Comparison of ENCODE assay signal across 8 mouse cellular contexts in the genomic region with DNA sequence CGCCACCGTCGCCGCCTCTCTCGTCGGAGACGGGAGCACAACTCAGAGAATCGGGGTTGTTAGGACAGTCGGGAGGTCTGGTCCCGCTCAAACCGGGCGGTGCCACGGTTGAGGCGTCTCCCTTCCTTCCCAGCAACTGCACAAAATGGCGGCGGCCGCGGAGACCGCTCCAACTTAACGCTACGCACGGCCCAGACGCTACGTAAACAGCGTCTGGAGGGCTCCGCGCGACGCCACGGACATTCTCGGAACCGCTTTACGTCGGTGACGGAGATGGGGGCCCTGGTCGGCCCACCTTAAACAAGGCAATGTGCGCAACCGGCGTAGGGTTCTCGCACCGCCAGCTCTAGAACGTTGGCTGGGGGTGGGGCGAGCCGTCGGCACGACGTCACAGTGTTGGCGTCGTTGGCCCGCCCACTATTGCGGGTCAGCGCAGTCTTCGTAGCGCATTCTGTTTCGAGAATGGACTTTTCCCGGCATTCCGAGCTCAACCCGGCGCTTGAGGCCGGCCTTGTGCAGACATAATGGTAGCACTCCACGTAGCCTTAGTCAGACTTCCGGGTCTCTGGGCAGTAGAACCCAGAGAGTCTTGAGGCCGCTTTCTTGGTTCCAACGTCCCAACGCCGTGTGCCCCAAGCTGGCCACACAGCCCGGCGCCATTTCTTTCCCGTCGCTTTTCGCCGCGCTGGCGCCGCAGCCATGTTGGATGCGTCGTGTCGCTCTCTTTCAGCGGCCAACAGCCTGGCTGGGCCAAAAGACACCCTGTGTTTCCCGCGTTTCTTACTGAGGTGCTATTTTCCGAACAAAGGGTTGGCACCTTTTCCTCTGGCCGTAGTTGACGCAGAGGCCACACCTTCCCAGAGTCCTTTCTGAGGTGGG. TPM values are rescaled to one million over a fixed set of nuclear protein-coding genes. Genes with fewer than 3 reads are reported as not detected.
A peak's percentile ranks its signal among the peaks of the same experiment; 100 is the strongest.
DNase-seq lines count a peak whose midpoint lies in the region; ATAC-seq lines count a peak whose summit lies in the region.

Gene Ddx17 (minus strand): TSS at position 332 of the 879 bp plus-strand sequence.

- ATAC-seq in common myeloid progenitor, adult 5-6 weeks (replicated peaks; ENCODE audit: low read depth, poor library complexity, severe bottlenecking), result peak; percentile 95

- DNase-seq in ZHBTc4 (ENCODE audit: low read depth, low spot score), result peak; percentile 98
- peak; percentile 97 for DNase-seq in gastrocnemius, adult 8-10 months (ENCODE audit: low spot score in 2 of 2)
- peak; percentile 96 for DNase-seq in hindlimb bud, embryonic 11.5 days (ENCODE audit: extremely low spot score, low read depth, low spot score)
- DNase-seq in left cerebral cortex, adult 8-10 months (ENCODE audit: low spot score in 2 of 2), result peak; percentile 96 to 99
- peak; percentile 98 to 99 for DNase-seq in right cerebral cortex, postnatal 10 days (ENCODE audit: low spot score in 2 of 2)
- DNase-seq in urinary bladder, postnatal 25 days (ENCODE audit: low spot score), result peak; percentile 99

- peak within 1 kb of the TSS; percentile 98 for H3K4me3 ChIP-seq in megakaryocyte, embryonic 14.5 days (replicated peaks)

- H3K4me1 ChIP-seq in megakaryocyte, embryonic 14.5 days, result peaks cover 23% of the 10 kb centered on the region

- H3K9me3 ChIP-seq in megakaryocyte, embryonic 14.5 days, result peaks cover 8% of the 10 kb centered on the region; the same call in 1 of the 2 replicates

- H3K27me3 ChIP-seq in megakaryocyte, embryonic 14.5 days (replicated peaks), result peaks cover 11% of the 10 kb centered on the region

- H3K36me3 ChIP-seq in megakaryocyte, embryonic 14.5 days (replicated peaks; ENCODE audit: low read length), result peaks cover 39% of the 10 kb centered on the region

RNA-seq across cellular contexts. Expression of gene Ddx17, which starts in this region (rescaled TPM):
- 178 and 236 TPM in 2 replicates for total RNA-seq in common myeloid progenitor, adult 5-6 weeks (2017)
- total RNA-seq in gastrocnemius, adult 8-10 months (2022), result 10 to 100 TPM; 40.2 to 59.7 (median 49.7) TPM
- 100 to 1,000 TPM; 296 to 324 (median 312) TPM for total RNA-seq in left cerebral cortex, adult 8-10 months (2022)
- polyA plus RNA-seq in megakaryocyte, embryonic 14.5 days (2012; ENCODE audit: insufficient read depth, low replicate concordance), result 12.7 and 14.2 TPM in 2 replicates

Comparison
In these comparisons a context has a peak if more than half of its experiments do, and no peak if none do; other contexts are left out.
1. Peak in every context shown above with its lines: DNase-seq, ATAC-seq and H3K4me3 ChIP-seq.